Mouse (Mus musculus) layer of hippocampus, adult 8-10 months (tissue): Measurements from ENCODE around the gene Aprt. TPM values are rescaled to one million over a fixed set of nuclear protein-coding genes. Genes with fewer than 3 reads are reported as not detected.

Source experiments
- DNase-seq, 2 experiments: peaks; one replicate each; pipeline ENCODE4 v3.0.0; 2022; ENCODE audit warnings: low spot score in 2 of 2
- total RNA-seq, 4 experiments: library from RNA; stranded (reverse); gene quantifications; 2 replicates each; pipeline ENCODE4 v1.2.4; 2022

Gene Aprt
- total RNA-seq, 4 experiments from 2014 or later: 56.8 to 69.3 (median 60.2) TPM

DNA sequence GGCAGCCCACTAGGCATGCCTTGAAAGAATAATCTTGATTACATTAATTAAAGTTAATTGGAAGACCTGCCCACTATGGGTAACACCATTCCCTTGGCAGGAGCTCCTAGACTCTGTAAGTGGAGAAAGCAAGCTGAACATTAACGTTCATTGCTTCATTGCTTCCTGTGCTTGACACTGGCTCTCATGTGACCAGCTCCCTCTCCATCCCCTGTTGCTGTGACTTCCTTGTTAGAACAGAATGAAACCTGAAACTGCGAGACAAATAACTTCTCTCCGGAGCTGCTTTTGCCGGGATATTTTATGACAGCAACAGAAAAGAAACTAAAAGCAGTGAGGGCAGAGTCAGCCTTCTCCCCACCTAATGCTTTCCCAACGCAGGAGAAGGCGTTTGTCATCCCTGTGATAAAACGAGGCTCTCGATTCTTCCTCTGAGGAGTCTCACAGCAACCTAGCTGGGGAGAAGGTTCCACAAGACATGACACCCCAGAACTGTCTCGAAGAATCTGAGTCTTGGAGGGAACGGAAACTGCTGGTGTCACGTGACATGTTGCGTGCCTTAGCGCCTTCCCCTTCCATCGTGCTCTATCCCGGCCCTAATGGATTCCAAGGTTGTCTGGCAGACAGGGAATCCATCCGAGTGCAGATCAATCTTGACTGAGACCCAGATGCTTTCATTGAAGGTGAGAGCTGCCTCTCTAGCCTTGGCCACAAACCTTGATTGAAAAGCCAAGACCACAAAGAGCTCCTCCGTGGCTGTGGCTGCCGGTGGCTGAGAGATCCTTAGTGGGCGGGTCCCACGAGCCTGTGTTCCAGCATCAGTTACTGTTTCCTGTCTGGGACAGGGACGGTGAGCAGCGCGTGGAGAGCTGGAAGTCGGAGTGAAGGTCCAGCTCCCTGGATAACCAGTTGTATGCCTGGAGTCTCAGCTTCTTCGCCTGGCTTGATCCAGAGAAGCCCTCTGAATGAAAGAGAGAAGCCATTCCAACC lies 12.1 kb downstream of the Aprt start:
- no peak for DNase-seq

DNA sequence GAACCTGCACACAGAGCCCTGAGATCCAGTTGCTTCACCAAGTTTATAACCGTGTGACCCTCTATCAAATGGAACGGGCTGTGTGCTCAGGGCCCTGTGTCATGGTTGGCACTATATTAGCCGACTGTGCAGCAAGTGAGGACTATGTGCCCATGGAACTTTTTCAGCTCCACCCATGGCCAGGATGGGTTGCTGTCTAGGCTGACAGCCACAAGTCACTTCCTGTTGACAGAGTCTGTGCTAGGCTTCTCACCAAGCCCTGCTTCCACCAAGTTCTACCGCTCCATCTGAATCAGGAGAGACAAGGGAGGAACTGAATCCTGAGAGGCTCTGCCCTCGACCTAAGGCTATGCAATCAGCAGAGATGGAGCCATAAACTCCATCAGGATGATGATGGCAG lies 15.5 kb downstream of the Aprt start:
- no peak for DNase-seq

DNA sequence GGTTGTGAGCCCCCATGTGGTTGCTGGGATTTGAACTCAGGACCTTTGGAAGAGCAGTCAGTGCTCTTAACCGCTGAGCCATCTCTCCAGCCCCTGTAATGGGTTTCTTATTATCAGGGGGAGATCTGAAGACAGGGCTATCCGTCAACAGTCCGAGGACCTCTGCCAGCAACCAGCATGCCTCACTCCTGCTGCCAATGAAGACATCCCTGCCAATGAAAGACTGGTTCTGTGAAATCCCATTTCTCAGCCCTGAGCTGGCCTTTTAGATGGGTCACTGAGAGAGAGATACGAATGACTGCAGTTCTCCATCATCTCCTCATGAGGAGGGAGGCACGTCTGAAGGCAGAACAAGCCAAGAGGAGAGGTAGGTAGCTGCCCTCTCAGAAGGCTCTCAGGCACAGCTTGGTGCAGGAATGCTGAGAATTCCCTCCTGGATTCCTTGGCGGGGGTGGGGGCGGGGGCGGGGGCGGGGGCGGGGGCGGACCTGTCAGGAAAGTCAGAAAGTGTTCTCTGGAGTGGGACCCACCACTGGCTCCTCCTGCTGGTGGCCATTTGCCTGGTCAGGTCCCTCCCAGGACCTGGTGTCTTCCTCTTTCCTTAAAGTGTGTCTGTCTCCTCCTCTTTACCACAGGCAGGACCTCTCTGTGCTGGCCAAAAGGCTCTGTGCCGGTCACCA lies 17.9 kb downstream of the Aprt start:
- no peak for DNase-seq

DNA sequence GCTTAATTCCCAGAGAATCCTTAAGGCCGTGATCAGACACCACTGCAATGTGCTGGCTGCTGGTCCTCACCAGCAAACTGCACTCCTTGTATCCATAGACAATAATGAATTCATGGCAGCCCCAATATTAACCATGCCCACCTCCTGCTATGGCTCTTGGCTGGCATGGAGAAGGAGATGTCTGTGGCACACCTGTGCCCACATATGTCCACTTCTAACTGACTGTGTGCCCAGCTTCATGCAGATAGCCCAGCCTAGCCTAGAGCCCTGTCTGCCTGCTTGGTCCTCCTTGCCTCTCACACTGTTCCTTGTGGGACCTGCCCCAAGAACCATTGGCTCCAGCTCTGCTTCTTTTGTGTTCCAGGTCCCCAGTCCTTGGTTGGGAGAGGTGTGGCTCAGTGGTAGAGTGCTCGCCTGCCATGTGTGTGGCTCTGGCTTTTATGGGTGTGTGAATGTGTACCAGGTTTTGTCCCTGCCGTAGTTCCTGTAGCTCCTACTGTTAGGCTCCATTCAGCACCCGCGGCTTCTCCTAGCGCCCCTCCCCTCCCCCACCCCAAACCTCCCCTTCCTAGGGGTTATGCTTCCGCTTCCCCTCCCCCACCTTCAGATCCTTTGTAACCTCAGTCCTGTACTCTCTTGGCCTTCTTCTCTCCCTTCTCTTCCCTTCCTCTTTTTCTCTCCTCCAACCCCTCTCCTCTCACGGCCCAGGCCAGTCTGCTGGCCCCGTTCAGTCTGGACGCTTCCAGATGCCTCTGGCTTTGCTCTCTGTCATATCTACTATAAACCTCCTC lies 19.3 kb downstream of the Aprt start:
- DNase-seq: no peak

DNA sequence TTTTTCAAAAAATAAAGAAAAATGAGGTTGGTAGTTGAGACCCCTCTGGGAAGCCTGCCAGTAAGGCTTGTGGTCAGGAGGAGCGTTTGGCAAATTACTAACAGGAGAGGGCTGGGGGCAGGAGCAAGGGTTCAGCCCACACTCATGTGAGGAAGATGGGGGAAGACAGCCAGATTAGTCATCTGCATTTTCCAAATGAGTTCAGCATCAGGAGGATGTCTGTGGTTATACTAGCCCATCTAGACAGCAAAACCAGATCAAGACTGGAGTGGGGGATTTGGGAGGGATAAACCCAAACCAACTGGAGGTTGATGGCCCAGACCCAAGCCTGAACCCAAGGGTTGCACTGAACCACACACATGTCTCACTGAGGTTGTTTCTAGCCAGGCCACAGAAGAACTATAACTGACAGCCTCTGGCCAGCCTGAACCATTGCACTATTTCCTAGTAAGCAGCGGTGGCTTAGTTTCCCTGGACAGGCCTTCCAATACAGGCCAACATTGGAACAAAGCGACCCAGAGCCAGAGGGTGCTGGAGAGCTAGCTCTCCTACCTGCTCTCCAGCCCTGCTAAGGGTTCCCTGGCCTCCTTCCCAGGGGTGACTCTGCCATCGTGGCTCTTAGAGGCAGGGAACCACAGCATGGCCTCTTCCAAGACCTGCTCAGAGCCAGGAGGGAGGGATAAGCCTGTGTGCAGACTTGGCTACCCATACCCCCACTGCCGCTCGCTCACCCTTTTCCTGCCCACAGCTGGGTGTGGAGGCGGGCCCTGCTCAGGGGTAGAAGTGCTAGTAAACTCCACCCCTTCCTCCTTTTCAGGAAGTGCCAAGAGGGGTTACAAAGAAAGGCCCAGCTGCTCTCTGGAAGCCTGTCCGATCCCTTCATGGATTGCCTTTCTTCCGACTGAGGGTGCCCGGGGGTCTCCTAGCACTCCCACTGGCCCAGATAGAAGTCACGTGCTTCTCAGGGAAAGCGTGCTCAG lies 20.4 kb downstream of the Aprt start:
- no peak for DNase-seq

DNA sequence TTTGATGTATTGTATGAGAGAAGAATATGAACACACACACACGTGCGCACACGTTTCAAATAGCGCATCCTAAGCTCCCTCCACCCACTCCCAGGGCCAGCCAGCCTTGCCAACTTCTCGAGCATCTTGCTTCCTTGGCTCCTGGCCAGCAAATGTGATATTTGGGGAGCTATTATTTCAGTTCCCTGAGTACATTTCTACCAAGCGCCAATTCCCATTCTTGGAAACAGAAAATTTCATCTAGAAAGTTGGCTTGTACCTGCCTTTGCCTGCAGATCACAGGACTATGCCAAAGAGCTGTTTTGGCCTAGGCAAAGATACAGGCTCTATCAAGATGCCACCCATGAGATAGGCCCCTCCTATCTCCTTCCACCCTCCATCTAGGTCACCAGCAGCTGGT lies 21.9 kb downstream of the Aprt start:
- peak in 1 of 2 experiments; percentile 64 for DNase-seq

DNA sequence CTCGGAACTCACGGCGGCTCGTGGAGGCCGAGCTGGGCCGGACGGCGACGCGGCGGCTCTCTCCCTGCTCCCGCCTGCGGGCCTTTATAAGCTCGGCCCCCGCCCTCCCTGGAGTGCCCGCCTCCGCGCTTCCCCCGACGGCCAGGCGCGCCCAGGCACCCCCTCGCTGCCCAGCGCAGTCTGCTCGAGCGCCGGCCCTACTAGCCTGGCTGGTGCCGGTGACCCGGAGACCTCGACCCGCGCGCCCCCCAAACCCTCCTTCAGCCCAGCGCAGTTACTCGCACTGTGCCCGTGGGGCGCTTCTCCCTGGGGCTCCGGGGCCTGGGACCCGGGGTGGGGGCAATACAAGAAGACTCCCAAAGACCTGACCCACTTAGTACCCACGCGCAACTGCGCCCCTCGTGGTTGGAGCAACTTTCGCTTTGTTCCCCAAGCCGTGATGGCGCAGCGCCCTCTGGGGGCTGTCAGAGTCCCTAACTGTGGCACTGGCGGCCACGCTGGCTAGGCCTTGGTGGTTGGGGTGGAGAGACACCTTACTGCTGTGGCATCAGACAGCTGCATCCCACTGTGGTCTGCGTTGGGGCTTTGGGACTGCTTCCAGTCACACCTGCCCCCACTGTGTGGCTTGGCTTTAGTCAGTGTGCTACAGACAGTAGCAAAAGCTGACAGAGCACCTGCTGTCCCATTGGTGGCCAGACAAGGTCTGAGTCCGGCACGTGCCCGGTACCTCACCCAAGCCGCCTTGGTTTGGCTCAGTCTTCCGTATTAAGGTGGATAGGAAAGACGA lies 25.3 kb downstream of the Aprt start, which contains the start of gene Piezo1:
Piezo1 (minus strand) TSS at position 65 of the 787 bp plus-strand sequence.
- peak in 1 of 2 experiments; percentile 74 for DNase-seq

DNA sequence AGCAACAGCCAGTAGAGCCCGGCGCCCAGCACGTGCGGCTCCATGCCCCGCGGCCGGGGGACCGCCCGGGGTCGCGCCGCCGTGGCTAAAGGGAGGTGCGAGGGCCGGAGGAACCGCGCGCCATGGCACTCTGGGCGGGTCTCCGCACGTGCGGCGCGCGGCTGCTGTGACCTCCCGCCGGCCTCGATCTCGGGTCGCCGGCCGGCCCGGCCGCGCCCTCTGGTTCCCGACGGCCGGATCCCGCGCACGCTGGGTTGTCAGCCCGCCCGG lies 25.8 kb downstream of the Aprt start:
- no peak for DNase-seq

DNA sequence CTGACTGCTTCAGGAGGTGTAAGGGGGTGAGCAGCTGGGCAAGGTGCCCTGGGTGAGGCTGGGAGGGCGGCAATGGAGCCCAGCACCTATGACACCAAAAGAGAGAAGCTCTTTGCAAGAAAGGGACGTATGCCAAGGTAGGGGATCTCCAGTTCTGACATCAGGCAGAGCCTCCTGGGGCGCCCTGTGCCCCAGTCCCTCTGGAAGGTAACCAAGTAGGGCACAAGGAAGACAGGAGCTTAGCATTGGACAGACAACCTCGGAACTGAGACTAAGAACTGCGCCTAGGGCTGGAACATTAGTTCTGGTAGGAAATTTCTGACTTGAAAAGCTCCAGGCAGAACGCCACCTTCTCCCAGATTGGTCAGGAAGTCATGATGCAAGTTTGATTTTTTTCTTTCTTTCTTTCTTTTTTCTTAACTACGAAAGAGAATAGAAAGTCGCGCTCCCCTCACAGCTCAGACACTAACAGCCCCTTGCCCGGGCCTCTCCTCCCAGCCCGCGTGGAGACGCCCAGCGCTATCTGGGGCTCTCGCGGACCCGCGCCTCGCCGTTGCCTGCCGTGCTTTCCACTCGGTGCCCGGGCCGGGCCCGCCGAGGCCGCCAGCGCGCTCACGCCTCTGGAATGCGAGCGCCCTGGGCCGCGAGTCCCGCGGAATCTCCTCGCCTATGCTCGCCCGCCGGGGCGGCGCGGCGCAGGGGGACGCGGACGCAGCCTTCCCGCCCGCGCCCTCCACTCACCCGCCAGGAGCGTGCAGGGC lies 26.3 kb downstream of the Aprt start:
- DNase-seq: no peak

DNA sequence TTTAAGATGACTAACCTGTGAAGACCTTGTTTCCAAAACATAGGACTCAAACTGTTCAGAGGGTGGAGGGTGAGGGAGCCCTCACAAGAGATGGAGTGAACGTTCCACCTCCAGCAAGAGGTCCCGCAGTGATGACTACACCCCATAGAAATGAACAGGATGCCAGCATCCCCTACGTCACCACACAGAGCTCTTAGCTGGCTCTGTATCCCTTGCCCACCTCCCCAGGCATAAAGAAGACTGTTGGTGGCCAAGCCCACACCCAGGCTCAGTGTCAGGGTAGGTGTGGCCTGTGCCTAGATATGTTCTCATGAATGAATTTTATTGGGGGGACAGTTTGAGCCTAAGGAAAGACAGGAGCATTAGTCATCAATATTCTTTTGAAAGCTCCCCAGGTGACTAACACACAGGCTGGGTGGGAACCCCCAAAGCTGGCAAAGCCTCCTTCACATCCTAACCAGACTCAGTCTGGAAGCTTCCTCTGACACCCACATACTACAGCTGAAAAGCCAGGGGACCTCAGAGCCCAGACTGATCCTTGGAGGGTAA lies 27.7 kb downstream of the Aprt start:
- DNase-seq: no peak

DNA sequence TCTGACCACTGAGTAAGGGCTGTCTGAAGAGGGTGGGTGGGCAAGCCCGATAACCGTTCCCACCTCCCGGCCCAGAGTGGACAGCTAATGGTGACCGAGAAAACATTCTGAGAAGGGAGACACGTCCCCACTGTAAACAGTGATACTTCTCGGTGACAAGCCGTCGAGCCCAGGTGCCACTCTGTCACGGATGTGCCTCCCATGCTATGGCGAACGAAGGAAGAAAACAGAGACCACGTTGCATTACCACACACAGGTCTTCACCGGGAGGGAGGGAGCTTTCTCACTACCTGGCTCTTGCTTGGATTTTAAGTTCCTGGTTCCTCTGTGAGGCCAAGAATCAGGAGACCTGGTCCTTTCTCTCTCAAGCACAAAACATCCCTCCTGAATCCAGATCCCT lies 28.4 kb downstream of the Aprt start:
- no peak for DNase-seq

DNA sequence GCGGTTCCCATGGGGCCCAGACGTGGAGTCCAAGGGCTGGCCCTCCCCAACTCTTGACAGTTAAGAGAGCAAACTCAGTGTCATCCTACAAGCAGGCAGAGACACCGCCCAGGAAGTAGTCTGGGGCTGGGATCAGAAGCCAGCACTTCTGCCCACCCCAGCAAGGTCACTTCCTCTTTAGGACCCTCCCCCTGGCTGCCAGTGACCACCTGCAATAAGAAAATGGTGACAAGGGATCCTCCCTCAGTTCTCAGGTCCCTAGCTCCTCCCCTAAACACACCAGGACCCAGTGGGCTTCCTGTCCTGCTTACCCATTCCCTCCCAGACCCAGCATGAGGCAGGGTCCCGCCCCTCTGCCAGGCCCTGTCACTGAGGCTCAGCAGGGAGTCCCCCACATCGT lies 28.9 kb downstream of the Aprt start:
- DNase-seq: no peak

DNA sequence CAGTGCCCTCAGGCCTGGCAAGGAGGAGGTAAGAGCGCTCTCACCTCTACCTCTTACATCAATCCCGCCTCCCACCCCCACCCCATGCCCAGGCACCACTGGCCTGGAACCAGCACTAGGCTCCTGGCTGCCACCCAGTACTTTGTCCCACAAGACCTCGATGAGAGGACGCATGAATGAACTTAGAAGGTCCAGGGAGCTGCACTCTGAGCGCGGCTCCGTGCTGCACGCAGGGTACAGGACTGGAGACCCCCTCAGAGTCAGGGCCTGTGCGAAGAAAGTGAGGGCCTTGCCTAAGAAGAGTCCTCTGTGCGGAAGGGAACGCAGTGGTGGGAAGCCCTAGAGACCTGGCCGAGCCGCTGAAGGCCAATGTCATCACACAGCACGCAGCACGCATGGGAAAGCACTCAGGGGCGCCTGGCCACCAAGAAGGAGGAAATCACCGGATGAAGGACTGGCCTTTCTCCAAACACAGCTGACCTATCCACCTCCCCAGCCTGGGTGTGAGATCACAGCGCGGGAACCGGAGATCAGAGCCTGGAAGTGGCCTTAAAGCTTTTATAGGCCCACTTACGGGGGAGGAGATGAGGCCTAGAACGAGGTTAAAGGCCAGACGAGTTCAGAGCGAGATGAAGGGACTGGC lies 29.8 kb downstream of the Aprt start:
- DNase-seq: no peak

DNA sequence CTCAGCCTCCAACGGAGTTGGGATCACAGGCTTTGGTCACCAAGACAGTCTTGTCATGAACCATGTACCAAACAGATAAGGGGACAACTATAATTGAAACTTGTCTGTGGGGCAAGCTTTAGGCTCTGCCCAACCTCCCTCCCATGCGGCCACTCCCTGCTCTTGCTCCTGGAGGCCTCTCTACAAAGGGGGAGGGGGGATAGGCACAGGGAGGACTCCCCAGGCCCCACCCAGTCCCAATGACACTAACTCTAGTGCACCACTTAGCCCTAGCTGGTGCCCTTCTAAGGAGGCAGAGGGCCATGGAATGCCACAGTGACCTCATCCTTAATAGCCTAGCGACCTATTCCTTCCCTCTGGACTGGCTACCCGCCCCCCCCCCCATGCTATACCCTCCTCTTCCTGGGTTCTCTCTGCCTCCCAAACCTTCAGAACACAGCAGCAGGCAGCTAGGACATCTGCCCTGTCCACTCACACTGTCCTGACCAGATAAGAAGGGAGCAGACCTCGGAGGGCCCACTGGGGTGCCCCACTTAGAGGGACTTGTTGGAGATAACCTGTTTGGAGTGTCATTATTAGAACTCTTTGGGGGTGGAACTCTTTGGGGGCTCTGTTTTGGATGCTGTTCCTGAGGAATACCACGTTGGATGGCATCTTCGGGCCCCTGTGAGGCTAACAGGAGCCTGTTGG lies 30.5 kb downstream of the Aprt start:
- no peak for DNase-seq

DNA sequence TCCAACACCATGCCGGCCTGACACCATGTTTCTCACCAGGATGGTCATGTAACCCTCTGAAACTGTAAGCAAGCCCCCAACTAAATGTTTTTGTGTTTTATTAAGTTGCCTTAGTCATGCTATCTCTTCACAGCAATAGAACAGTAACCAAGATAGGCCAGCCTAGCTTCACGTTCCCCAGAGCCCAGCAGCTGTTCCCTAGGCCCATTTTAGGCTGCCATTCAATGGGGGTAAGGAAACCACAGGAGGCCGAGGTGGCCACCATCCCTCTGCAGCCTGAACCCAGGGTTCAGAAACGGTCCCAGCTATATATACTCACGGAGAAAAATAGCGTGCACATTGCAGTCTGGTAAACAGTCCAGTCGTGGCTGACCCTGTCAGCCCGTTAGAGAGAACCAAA lies 32.6 kb downstream of the Aprt start:
- DNase-seq: no peak

DNA sequence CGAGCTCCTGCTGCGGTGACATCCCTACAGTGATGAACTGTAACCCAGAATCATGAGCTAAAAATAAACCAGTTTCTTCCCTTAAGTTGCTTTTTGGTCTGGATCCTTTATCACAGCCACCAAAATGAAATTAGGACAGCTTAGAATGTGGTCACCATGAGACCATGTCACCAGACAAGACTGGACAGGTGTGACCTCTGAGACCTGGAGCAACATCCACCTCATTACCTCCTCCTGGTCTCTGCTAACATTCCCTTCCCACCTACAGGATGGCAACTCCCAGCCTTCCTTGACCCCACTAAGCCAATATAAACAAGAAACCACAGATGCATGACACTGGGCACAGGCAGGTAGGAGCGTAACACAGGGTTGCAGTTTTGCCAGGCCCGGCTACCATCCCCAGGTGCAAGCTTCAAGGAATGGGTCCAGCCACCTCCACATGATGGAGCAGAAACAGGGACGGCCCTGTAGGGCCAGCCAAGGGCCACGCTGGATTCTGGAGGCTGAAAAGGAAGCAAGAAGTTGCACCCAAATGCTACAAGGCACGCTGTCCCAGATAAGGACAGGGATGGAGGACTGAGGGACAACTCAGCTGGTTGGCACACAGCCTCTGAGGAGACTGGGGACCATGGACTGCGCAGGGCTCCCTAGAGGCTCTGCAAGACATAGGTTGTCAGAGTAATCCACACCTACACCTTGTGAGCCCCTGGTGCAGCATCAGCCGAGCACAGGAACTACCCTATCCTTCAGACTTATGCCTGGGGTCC lies 38.2 kb downstream of the Aprt start:
- DNase-seq: no peak

DNA sequence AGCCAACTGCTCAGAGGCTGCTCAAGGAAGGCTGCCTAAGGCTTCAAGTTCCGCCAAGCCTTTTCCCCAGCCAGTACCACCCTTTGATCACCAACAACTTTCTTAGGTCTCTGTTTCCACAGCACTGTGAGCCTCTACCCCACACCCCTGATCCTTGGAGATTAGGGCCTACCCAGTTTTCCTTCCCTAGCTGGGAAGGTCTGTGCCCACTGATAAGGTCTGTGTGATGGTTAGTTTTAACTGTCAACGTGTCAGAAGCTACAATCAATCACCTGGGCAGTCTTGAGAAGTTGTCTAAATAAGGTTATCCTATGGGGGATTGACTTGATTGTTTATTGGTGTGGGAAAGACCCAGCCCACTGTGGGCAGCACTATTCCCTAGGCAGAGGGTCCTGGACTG lies 38.9 kb downstream of the Aprt start:
- no peak for DNase-seq
